Mouse (Mus musculus) midbrain, embryonic 14.5 days (tissue): ENCODE results near the gene Smad5. TPM values are rescaled to one million over a fixed set of nuclear protein-coding genes. Genes with fewer than 3 reads are reported as not detected.

Source experiments
- ATAC-seq: fragments of 200-750 bp; cut with Nextera tagmentation; 2 replicates; pipeline ENCODE4 v1.8.0; 2017; ENCODE audit warnings: moderate number of reproducible peaks, moderate library complexity; ENCODE audit not compliant: low FRiP score, low TSS enrichment
- DNase-seq: peaks from one replicate; pipeline ENCODE4 v3.0.0-alpha.2; 2015
- H3K27ac ChIP-seq: fragments of 300-500 bp; sonication (generic); replicated peaks from 2 replicates; pipeline ENCODE4 v1.5.1; 2014; ENCODE audit warnings: mild to moderate bottlenecking, low read depth, low read length, moderate library complexity
- H3K27me3 ChIP-seq: fragments of 300-500 bp; sonication (generic); 2 replicates; pipeline ENCODE4 v1.6.1; 2014; ENCODE audit warnings: low read length, control low read depth, mixed read lengths; ENCODE audit not compliant: control insufficient read depth, insufficient read depth
- H3K36me3 ChIP-seq: fragments of 300-500 bp; sonication (generic); 2 replicates; pipeline ENCODE4 v1.6.1; 2014; ENCODE audit warnings: low read length, control low read depth; ENCODE audit not compliant: control insufficient read depth, insufficient read depth
- H3K4me1 ChIP-seq: fragments of 300-500 bp; sonication (generic); 2 replicates; pipeline ENCODE4 v1.6.1; 2014; ENCODE audit warnings: mild to moderate bottlenecking, antibody characterized with exemption, low read length, control low read depth; ENCODE audit not compliant: control insufficient read depth, insufficient read depth
- H3K4me2 ChIP-seq: fragments of 300-500 bp; sonication (generic); 2 replicates; pipeline ENCODE4 v1.6.1; 2014; ENCODE audit warnings: mild to moderate bottlenecking, low read length, moderate library complexity
- H3K4me3 ChIP-seq: fragments of 300-500 bp; sonication (generic); replicated peaks from 2 replicates; pipeline ENCODE4 v1.5.1; 2014; ENCODE audit warnings: low read depth, low read length
- H3K9ac ChIP-seq: fragments of 300-500 bp; sonication (generic); replicated peaks from 2 replicates; pipeline ENCODE4 v1.6.1; 2014; ENCODE audit warnings: mild to moderate bottlenecking, low read length, moderate library complexity
- H3K9me3 ChIP-seq: fragments of 300-500 bp; sonication (generic); 2 replicates; pipeline ENCODE4 v1.6.1; 2016; ENCODE audit warnings: low read length, control low read depth, mixed read lengths; ENCODE audit not compliant: control insufficient read depth
- WGBS: fragments of 180-500 bp; shearing (Covaris S2); extraction: QIAGEN DNeasy Blood & Tissue Kit; methylation state at CpG from one replicate; pipeline ENCODE4 v1.1.7; 2014; 5-methylcytosine and 5-hydroxymethylcytosine counted together
- polyA plus RNA-seq: library from polyadenylated mRNA; unstranded; fragments of >200 nt; fragmentation: Nextera tagmentation; extraction: Ambion mirVana; gene quantifications from 2 replicates; pipeline ENCODE4 v1.2.1, GENCODE M21; 2014

Gene Smad5
- 20.4 and 35.7 TPM in 2 replicates for polyA plus RNA-seq

GRCm38 (mm10) chr13:56702469-56703221, at the start of gene Smad5:
Gene Smad5 (plus strand): TSS chr13:56703010.
- Histone ChIP-seq H3K36me3 (no peaks in the 10 kb centered on the region), H3K9ac (peak within 1 kb of the TSS; percentile 92), H3K27ac (peak within 1 kb of the TSS; percentile 99), H3K4me2 (peak within 1 kb of the TSS; percentile 70), H3K4me3 (peak within 1 kb of the TSS; percentile 71), H3K27me3 (no peaks in the 10 kb centered on the region), H3K9me3 (no peaks in the 10 kb centered on the region), H3K4me1 (peaks cover 52% of the 10 kb centered on the region)
- 2% methylated on average over 60 of the region's 62 CpGs for WGBS
- ATAC-seq (peak; percentile 88), DNase-seq (peak; percentile 97)

DNA sequence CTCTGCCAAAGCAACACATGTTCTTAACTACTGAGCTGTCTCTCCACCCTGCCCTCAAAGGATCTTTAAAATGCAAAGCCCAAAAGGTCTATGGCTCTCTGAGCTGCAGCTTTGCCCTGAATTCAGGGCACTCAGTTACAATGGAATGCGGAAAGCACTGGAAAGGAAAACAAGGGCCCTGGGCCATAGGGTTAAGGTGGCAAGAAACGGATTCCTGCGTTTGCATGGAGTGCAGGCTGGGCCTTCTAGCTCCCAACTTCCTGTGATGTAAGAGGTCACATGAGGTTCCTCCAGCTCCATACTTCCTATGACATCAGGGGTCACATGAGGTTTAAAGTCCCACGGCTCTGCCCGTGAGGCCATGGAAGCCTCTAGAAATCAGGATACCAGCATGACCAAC, 48.6 kb upstream of the Smad5 start:
- no peaks in the 10 kb centered on the region for H3K27me3 ChIP-seq
- H3K9me3 ChIP-seq: no peaks in the 10 kb centered on the region
- H3K36me3 ChIP-seq: no peaks in the 10 kb centered on the region
- H3K4me2 ChIP-seq: no peak overlapping the region
- no peak overlapping the region for H3K9ac ChIP-seq
- ATAC-seq (no peak), DNase-seq (no peak)
- no peak overlapping the region for H3K4me3 ChIP-seq
- H3K4me1 ChIP-seq: no peaks in the 10 kb centered on the region
- no peak overlapping the region for H3K27ac ChIP-seq
- 93% methylated on average over 5 of the region's 5 CpGs for WGBS

DNA sequence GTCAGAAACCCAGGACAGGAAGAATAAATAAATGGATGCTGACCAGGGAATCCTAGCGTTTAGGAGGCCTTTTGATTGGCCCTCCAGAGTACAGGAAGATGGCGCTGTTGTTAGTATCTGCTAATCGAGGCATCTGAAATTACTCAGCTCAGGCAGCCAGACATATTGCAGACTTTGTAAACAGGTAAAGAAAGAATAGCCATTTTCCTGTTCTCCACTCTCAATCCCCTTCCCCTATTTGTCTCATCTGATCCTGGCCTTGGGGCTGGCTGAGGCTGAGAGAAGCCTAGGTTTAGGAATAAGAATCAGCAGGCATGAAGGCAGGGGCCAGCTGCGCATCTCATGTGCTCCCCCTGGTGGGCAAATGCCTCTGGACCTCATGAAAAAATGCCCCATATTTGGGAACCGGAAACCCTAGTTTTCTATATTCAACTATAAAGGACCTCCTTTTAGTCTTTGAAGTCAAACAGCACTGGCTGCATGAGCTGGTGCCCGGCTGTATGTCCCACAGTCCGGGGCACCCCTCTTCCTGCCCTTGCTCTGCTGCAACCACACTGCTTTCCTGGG, 44.8 kb upstream of the Smad5 start:
- ATAC-seq (no peak), DNase-seq (peak; percentile 87)
- H3K4me3 ChIP-seq: no peak overlapping the region
- no peaks in the 10 kb centered on the region for H3K9me3 ChIP-seq
- H3K36me3 ChIP-seq: no peaks in the 10 kb centered on the region
- H3K27ac ChIP-seq: no peak overlapping the region
- WGBS: 38% methylated on average over 7 of the region's 7 CpGs
- no peak overlapping the region for H3K9ac ChIP-seq
- no peak overlapping the region for H3K4me2 ChIP-seq
- H3K27me3 ChIP-seq: no peaks in the 10 kb centered on the region
- no peaks in the 10 kb centered on the region for H3K4me1 ChIP-seq

GRCm38 (mm10) chr13:56658931-56659330, 43.9 kb upstream of the Smad5 start:
- no peak overlapping the region for H3K4me3 ChIP-seq
- no peak overlapping the region for H3K27ac ChIP-seq
- H3K27me3 ChIP-seq: no peaks in the 10 kb centered on the region
- DNase-seq (no peak), ATAC-seq (no peak)
- no peaks in the 10 kb centered on the region for H3K9me3 ChIP-seq
- no peak overlapping the region for H3K4me2 ChIP-seq
- H3K36me3 ChIP-seq: no peaks in the 10 kb centered on the region
- 65% methylated on average over 6 of the region's 6 CpGs for WGBS
- no peak overlapping the region for H3K9ac ChIP-seq
- H3K4me1 ChIP-seq: no peaks in the 10 kb centered on the region

- WGBS: 58% methylated on average over 7 of the region's 7 CpGs
- Histone ChIP-seq H3K27ac (no peak overlapping the region), H3K4me1 (no peaks in the 10 kb centered on the region), H3K27me3 (no peaks in the 10 kb centered on the region), H3K9me3 (no peaks in the 10 kb centered on the region), H3K36me3 (no peaks in the 10 kb centered on the region), H3K9ac (no peak overlapping the region), H3K4me2 (no peak overlapping the region), H3K4me3 (no peak overlapping the region)
- no peak for DNase-seq
- ATAC-seq: no peak
Observed at GRCm38 (mm10) chr13:56661914-56662621, 40.7 kb upstream of the Smad5 start.

- Histone ChIP-seq H3K9ac (no peak overlapping the region), H3K9me3 (no peaks in the 10 kb centered on the region), H3K36me3 (no peaks in the 10 kb centered on the region), H3K4me3 (no peak overlapping the region), H3K4me1 (no peaks in the 10 kb centered on the region), H3K4me2 (no peak overlapping the region), H3K27me3 (no peaks in the 10 kb centered on the region), H3K27ac (no peak overlapping the region)
- DNase-seq (no peak), ATAC-seq (no peak)
- WGBS: 76% methylated on average over 17 of the region's 17 CpGs
Observed at GRCm38 (mm10) chr13:56664256-56665170, 38.3 kb upstream of the Smad5 start.

GRCm38 (mm10) chr13:56671206-56671605, 31.6 kb upstream of the Smad5 start:
- Histone ChIP-seq H3K36me3 (no peaks in the 10 kb centered on the region), H3K4me2 (no peak overlapping the region), H3K4me3 (no peak overlapping the region), H3K27ac (no peak overlapping the region), H3K4me1 (no peaks in the 10 kb centered on the region), H3K27me3 (no peaks in the 10 kb centered on the region), H3K9ac (no peak overlapping the region), H3K9me3 (no peaks in the 10 kb centered on the region)
- ATAC-seq (no peak), DNase-seq (no peak)
- WGBS: 61% methylated on average over 11 of the region's 11 CpGs

- no peak for DNase-seq
- no peak for ATAC-seq
- Histone ChIP-seq H3K9me3 (no peaks in the 10 kb centered on the region), H3K36me3 (no peaks in the 10 kb centered on the region), H3K9ac (no peak overlapping the region), H3K4me3 (no peak overlapping the region), H3K27me3 (no peaks in the 10 kb centered on the region), H3K27ac (no peak overlapping the region), H3K4me1 (no peaks in the 10 kb centered on the region), H3K4me2 (no peak overlapping the region)
- 33% methylated on average over 4 of the region's 4 CpGs for WGBS
Observed at GRCm38 (mm10) chr13:56677731-56678130, 25.1 kb upstream of the Smad5 start.
